Mouse (Mus musculus): ENCODE measurements at regions not wholly inside any gene's neighbourhood (a gene's known extent, or its start where the extent isn't known, plus 50 kb on each side); places are given as distances from the start of the nearest gene placed in this dataset.
"Not testable (repeated sequence)": the region's sequence is repeated elsewhere in the genome, so short reads cannot be mapped to it uniquely, and the experiment has no call there.

DNA sequence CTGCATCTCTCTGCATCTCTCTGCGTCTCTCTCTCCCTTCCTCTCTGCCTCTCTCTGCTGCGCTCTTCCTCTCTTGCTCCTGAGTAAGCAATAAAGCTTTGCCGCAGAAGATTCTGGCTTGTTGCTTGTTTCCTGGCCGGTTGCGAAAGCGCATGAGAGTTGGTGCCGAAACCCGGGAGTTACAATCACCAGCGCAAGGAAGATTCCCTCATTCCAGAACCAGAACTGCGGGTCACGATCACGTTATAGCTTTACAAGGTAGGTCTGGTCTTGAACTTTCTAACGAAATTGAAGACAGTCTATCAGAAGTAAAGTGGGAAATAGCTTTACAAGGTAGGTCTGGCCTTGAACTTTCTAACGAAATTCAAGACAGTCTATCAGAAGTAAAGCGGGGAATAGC, 217.9 kb upstream of the Ptprz1 start:
- 95% methylated on average over 14 of the region's 15 CpGs for WGBS
- ATAC-seq (ENCODE audit: insufficient number of reproducible peaks, insufficient read depth, low FRiP score, low read depth); H3K4me3 ChIP-seq (ENCODE audit: low read depth, low read length); H3K36me3 ChIP-seq (ENCODE audit: control insufficient read depth, insufficient read depth, low read length); H3K27ac ChIP-seq (ENCODE audit: low read length); H3K9me3 ChIP-seq (ENCODE audit: control insufficient read depth, low read depth, low read length); H3K9ac ChIP-seq (replicated peaks; ENCODE audit: low read depth, low read length); H3K27me3 ChIP-seq (ENCODE audit: control insufficient read depth, insufficient read depth, low read length); H3K4me2 ChIP-seq (replicated peaks; ENCODE audit: low read depth, low read length); H3K4me1 ChIP-seq (ENCODE audit: control insufficient read depth, insufficient read depth, low read length): not testable (repeated sequence)

DNA sequence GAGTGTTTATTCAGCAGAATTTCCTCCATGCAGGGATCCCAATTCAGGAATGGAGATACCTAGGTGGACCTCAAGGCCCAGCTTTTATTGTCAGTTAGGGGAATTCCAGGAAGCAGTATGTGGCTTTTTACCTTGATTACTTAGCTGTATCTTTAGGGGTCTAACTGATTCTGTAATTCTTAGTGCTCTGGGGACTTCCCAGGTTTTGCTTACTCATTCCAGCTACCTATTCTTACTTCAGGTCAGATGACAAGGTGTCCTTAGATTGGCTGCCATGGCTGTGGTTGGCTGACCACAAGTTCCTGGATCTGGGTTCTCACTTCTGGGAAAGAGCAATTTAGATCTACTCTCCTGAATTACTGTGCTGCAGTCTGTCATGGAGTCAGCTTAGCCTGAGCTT, 235.2 kb upstream of the Ptprz1 start:
- H3K4me1 ChIP-seq (ENCODE audit: control insufficient read depth, insufficient read depth, low read length) = no peaks in the 10 kb centered on the region
- H3K4me3 ChIP-seq (ENCODE audit: low read depth, low read length) = no peak overlapping the region
- H3K9ac ChIP-seq (replicated peaks; ENCODE audit: low read depth, low read length) = no peak overlapping the region
- no peaks in the 10 kb centered on the region for H3K9me3 ChIP-seq (ENCODE audit: control insufficient read depth, low read depth, low read length)
- no peak overlapping the region for H3K4me2 ChIP-seq (replicated peaks; ENCODE audit: low read depth, low read length)
- no peaks in the 10 kb centered on the region for H3K36me3 ChIP-seq (ENCODE audit: control insufficient read depth, insufficient read depth, low read length)
- H3K27me3 ChIP-seq (ENCODE audit: control insufficient read depth, insufficient read depth, low read length) = no peaks in the 10 kb centered on the region
- H3K27ac ChIP-seq (ENCODE audit: low read length) = no peak overlapping the region
- no peak for ATAC-seq (ENCODE audit: insufficient number of reproducible peaks, insufficient read depth, low FRiP score, low read depth)

DNA sequence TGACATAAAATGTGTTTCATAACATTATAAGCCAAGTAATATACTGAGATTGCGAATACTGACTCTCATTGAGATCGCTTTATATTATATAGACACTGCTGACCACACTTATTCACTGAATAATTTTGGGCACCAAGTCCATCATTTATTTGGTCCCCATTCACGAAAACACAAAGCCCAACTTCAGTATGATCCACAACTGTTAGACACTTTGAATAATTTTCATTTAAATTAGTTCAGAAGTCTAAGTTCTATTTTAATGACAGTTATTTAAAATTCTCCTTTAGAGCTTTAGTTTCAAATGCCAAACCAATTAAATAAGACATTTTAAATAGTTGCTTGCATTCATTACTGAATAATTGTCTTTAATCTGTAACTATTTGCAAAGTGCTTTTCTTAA, 240.2 kb upstream of the Ptprz1 start:
- no peak overlapping the region for H3K4me2 ChIP-seq (replicated peaks; ENCODE audit: low read depth, low read length)
- no peak overlapping the region for H3K4me3 ChIP-seq (ENCODE audit: low read depth, low read length)
- no peaks in the 10 kb centered on the region for H3K27me3 ChIP-seq (ENCODE audit: control insufficient read depth, insufficient read depth, low read length)
- H3K9ac ChIP-seq (replicated peaks; ENCODE audit: low read depth, low read length) = no peak overlapping the region
- no peak overlapping the region for H3K27ac ChIP-seq (ENCODE audit: low read length)
- H3K4me1 ChIP-seq (ENCODE audit: control insufficient read depth, insufficient read depth, low read length) = no peaks in the 10 kb centered on the region
- WGBS = 89% methylated on average over 3 of the region's 3 CpGs
- no peaks in the 10 kb centered on the region for H3K36me3 ChIP-seq (ENCODE audit: control insufficient read depth, insufficient read depth, low read length)
- no peak for ATAC-seq (ENCODE audit: insufficient number of reproducible peaks, insufficient read depth, low FRiP score, low read depth)
- no peaks in the 10 kb centered on the region for H3K9me3 ChIP-seq (ENCODE audit: control insufficient read depth, low read depth, low read length)

DNA sequence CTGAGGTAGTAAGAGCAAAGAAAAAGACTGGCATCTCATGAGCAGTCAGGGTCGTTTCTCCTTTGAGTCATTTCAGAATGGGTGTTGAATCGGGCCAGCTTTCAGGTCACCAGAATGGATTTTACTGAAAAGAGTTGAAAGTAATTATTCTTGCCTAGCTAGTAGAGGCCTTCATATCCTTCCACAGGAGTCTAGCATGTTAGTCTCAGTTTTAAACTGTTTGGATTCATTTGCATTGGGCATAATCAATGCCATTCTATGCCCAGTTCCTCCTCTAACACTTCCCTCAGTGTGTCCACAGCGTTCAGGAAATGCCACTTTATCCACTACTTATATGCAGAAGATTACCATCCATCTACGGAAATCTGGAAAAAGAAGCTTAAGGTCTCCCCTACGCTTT, 240.6 kb upstream of the Ptprz1 start:
- no peaks in the 10 kb centered on the region for H3K4me1 ChIP-seq (ENCODE audit: control insufficient read depth, insufficient read depth, low read length)
- H3K27ac ChIP-seq (ENCODE audit: low read length) = no peak overlapping the region
- H3K9me3 ChIP-seq (ENCODE audit: control insufficient read depth, low read depth, low read length) = no peaks in the 10 kb centered on the region
- H3K4me2 ChIP-seq (replicated peaks; ENCODE audit: low read depth, low read length) = no peak overlapping the region
- WGBS = 83% methylated on average over 5 of the region's 5 CpGs
- ATAC-seq (ENCODE audit: insufficient number of reproducible peaks, insufficient read depth, low FRiP score, low read depth) = no peak
- H3K9ac ChIP-seq (replicated peaks; ENCODE audit: low read depth, low read length) = no peak overlapping the region
- no peaks in the 10 kb centered on the region for H3K36me3 ChIP-seq (ENCODE audit: control insufficient read depth, insufficient read depth, low read length)
- H3K4me3 ChIP-seq (ENCODE audit: low read depth, low read length) = no peak overlapping the region
- H3K27me3 ChIP-seq (ENCODE audit: control insufficient read depth, insufficient read depth, low read length) = no peaks in the 10 kb centered on the region

DNA sequence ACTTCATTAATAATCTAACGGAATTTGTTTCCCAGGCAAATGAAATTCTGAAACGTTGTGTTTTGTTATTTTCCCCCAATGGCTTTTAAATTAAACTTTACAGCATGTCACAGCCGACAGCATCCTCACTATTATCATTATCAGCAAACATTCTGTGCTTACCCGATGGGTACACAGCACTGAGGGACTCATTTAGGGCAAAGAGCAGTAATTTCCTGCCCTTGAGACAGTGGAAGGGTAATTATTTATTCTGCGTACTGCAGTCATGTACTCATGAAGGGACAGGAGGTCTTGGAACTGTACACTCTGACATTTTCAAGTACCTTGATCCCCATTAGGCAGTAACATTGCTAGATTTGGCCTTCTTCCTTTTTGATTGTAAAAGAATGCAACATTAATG, 235.5 kb upstream of the Fam3c start:
- Histone ChIP-seq H3K4me2 (replicated peaks; ENCODE audit: low read depth, low read length) (no peak overlapping the region), H3K4me1 (ENCODE audit: control insufficient read depth, insufficient read depth, low read length) (no peaks in the 10 kb centered on the region), H3K4me3 (ENCODE audit: low read depth, low read length) (no peak overlapping the region), H3K9ac (replicated peaks; ENCODE audit: low read depth, low read length) (no peak overlapping the region), H3K36me3 (ENCODE audit: control insufficient read depth, insufficient read depth, low read length) (no peaks in the 10 kb centered on the region), H3K9me3 (ENCODE audit: control insufficient read depth, low read depth, low read length) (no peaks in the 10 kb centered on the region), H3K27me3 (ENCODE audit: control insufficient read depth, insufficient read depth, low read length) (no peaks in the 10 kb centered on the region), H3K27ac (ENCODE audit: low read length) (no peak overlapping the region)
- WGBS = 59% methylated on average over 5 of the region's 5 CpGs
- ATAC-seq (ENCODE audit: insufficient number of reproducible peaks, insufficient read depth, low FRiP score, low read depth) = no peak

DNA sequence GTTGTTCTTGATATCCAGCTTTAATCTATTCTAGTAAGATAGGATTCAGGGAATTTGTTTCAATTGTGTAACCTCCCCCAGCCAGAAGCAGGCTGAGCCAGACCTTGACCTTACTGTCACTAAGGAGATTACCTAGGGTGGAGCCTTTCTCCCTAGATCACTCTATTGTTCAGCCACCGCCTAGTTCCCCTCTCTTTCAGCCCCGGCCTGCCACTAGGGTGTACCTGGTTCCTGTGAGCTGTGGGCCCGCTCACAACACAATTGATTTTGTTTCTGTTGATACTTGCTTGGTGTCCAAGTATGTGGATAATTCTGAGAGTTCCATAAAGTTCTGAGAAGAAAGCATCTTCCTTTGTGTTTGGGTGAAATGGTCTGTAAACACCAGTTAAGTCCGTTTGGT, 228.8 kb upstream of the Fam3c start:
- no peak for ATAC-seq (ENCODE audit: insufficient number of reproducible peaks, insufficient read depth, low FRiP score, low read depth)
- Histone ChIP-seq H3K36me3 (ENCODE audit: control insufficient read depth, insufficient read depth, low read length) (no peaks in the 10 kb centered on the region), H3K27ac (ENCODE audit: low read length) (no peak overlapping the region), H3K9ac (replicated peaks; ENCODE audit: low read depth, low read length) (no peak overlapping the region), H3K4me1 (ENCODE audit: control insufficient read depth, insufficient read depth, low read length) (no peaks in the 10 kb centered on the region), H3K9me3 (ENCODE audit: control insufficient read depth, low read depth, low read length) (no peaks in the 10 kb centered on the region), H3K4me3 (ENCODE audit: low read depth, low read length) (no peak overlapping the region), H3K4me2 (replicated peaks; ENCODE audit: low read depth, low read length) (no peak overlapping the region), H3K27me3 (ENCODE audit: control insufficient read depth, insufficient read depth, low read length) (no peaks in the 10 kb centered on the region)
- 60% methylated on average over 4 of the region's 4 CpGs for WGBS

DNA sequence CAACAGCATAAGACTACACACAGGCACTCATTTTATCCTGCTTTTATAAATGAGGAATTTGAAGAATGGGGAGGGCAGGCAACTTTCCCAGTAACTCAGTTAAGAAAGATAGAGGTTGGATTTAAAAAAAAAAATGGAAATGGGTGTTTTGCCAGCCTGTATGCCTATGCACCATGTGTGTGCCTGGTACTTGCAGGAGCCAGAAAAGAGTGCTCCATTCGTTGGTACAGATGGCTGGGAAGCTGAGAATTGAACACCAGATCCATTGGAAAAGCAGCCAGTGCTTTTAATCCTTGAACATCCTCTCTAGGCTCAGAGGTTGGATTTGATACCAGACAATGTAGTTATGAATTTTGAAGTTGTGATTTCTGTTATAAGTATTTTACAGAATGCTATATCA, 216.9 kb upstream of the Fam3c start:
- 39% methylated on average over 1 of the region's 1 CpGs for WGBS
- ATAC-seq (ENCODE audit: insufficient number of reproducible peaks, insufficient read depth, low FRiP score, low read depth) = no peak
- no peaks in the 10 kb centered on the region for H3K4me1 ChIP-seq (ENCODE audit: control insufficient read depth, insufficient read depth, low read length)
- H3K4me3 ChIP-seq (ENCODE audit: low read depth, low read length) = no peak overlapping the region
- no peak overlapping the region for H3K4me2 ChIP-seq (replicated peaks; ENCODE audit: low read depth, low read length)
- no peak overlapping the region for H3K9ac ChIP-seq (replicated peaks; ENCODE audit: low read depth, low read length)
- no peak overlapping the region for H3K27ac ChIP-seq (ENCODE audit: low read length)
- no peaks in the 10 kb centered on the region for H3K9me3 ChIP-seq (ENCODE audit: control insufficient read depth, low read depth, low read length)
- H3K27me3 ChIP-seq (ENCODE audit: control insufficient read depth, insufficient read depth, low read length) = no peaks in the 10 kb centered on the region
- no peaks in the 10 kb centered on the region for H3K36me3 ChIP-seq (ENCODE audit: control insufficient read depth, insufficient read depth, low read length)

DNA sequence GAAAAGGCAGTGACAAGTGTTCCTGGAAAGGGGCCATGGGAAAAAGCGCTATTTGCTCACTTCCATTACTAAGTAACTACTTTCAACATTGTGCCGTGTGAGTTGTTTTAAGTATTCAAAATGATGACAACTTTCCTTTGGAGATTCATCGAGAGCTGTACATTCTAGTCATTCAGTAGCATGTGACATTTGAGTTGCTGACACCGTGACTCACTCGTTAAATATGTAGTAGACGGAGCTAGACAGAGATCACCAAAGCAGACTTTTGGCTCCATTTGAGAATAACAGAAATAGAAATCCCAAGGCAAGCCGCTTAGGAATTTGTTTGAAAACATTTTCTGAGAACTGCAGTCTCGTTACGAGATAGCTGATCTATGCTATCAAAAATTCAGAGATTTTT, 211.8 kb upstream of the Fam3c start:
- 85% methylated on average over 9 of the region's 9 CpGs for WGBS
- H3K4me3 ChIP-seq (ENCODE audit: low read depth, low read length) = no peak overlapping the region
- H3K9me3 ChIP-seq (ENCODE audit: control insufficient read depth, low read depth, low read length) = no peaks in the 10 kb centered on the region

DNA sequence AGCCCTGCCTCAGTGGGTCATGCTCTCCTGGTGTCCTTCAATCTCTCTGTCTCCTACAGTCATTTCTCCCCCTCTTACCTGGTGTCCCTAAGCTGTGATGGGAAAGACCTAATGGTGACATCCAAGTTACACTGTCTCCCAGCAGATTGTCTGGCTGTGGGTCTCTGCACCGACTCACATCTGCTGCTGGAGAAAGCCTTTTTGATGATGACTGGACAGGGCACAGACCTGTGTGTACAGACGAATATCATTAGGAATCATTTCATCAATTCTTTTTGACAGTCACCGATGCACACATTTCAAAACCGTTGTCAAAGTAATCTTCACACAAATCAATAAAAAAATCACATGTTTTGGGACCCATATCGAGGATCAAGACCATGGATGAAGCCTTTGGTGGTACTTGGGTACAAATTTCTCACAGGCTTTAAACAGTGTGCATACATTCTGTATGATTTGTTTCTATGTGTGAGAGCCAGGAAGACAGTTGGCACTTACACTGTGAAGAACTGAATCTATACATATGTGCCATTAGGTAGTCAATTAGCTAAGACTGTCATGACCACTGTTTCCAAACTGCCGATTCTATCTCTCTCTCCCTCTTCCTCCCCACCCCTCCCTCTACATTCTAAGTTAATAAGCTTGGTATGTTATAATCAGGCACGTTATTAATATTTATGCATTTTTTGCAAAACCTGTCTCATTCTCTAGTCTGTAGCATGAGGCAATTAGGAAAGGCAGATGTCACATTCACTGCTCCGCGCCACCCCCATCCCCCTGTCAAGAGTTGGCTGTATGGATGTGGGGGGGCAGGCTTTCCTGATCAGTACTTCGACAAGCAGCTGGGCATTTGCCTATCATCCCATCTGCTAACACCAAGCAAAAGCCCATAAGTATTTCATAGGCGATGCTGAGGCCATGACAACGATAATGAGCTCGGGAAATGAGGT, 192.5 kb upstream of the Fam3c start:
- ATAC-seq (ENCODE audit: insufficient number of reproducible peaks, insufficient read depth, low FRiP score, low read depth) = no peak
- no peaks in the 10 kb centered on the region for H3K4me1 ChIP-seq (ENCODE audit: control insufficient read depth, insufficient read depth, low read length)
- H3K4me2 ChIP-seq (replicated peaks; ENCODE audit: low read depth, low read length) = no peak overlapping the region
- no peaks in the 10 kb centered on the region for H3K27me3 ChIP-seq (ENCODE audit: control insufficient read depth, insufficient read depth, low read length)
- H3K9me3 ChIP-seq (ENCODE audit: control insufficient read depth, low read depth, low read length) = no peaks in the 10 kb centered on the region
- H3K27ac ChIP-seq (ENCODE audit: low read length) = no peak overlapping the region
- WGBS = 82% methylated on average over 13 of the region's 13 CpGs
- no peak overlapping the region for H3K4me3 ChIP-seq (ENCODE audit: low read depth, low read length)
- H3K9ac ChIP-seq (replicated peaks; ENCODE audit: low read depth, low read length) = no peak overlapping the region
- no peaks in the 10 kb centered on the region for H3K36me3 ChIP-seq (ENCODE audit: control insufficient read depth, insufficient read depth, low read length)

More for the DNA sequence above, 211.8 kb upstream of the Fam3c start:
- H3K4me2 ChIP-seq (replicated peaks; ENCODE audit: low read depth, low read length) = no peak overlapping the region
- H3K27me3 ChIP-seq (ENCODE audit: control insufficient read depth, insufficient read depth, low read length) = no peaks in the 10 kb centered on the region
- ATAC-seq (ENCODE audit: insufficient number of reproducible peaks, insufficient read depth, low FRiP score, low read depth) = no peak
- no peaks in the 10 kb centered on the region for H3K36me3 ChIP-seq (ENCODE audit: control insufficient read depth, insufficient read depth, low read length)
- no peak overlapping the region for H3K9ac ChIP-seq (replicated peaks; ENCODE audit: low read depth, low read length)
- H3K27ac ChIP-seq (ENCODE audit: low read length) = no peak overlapping the region
- no peaks in the 10 kb centered on the region for H3K4me1 ChIP-seq (ENCODE audit: control insufficient read depth, insufficient read depth, low read length)

Measured in stomach, embryonic 14.5 days (tissue).